Mouse (Mus musculus): ENCODE measurements around the gene Gm10197. TPM values are rescaled to one million over a fixed set of nuclear protein-coding genes. Genes with fewer than 3 reads are reported as not detected.

Gm10197 gene
- polyA plus RNA-seq, 1 experiment from 2014 or later: not detected

DNA sequence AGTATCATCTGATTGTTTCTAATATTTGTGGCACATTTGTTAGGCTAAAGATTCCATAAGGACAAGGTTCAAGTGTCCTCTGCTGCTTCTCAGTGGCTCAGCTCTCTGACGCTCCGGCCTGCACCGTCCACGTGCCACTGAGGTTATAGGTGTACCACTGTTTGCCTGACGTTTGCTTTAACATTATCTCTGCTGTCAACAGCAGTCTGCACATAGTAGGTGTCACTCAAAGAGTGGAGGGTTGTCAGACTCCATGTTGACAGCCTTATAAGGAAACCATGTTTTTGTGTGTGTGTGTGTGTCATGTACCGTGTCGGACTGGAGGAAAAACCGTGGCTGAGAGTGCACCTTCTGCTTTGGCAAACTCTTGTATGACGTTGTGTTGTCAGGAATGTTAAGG is 36.3 kb downstream of the Gm10197 start:
- no peak for DNase-seq (ENCODE audit: low spot score)
- Histone ChIP-seq H3K4me1 (replicated peaks) (peaks cover 9% of the 10 kb centered on the region), H3K36me3 (peaks cover 73% of the 10 kb centered on the region), H3K27ac (no peak overlapping the region), H3K4me3 (no peak overlapping the region), H3K9me3 (no peaks in the 10 kb centered on the region), H3K27me3 (ENCODE audit: insufficient read depth, poor library complexity, severe bottlenecking) (no peaks in the 10 kb centered on the region)
- 93% methylated on average over 9 of the region's 9 CpGs for WGBS

DNA sequence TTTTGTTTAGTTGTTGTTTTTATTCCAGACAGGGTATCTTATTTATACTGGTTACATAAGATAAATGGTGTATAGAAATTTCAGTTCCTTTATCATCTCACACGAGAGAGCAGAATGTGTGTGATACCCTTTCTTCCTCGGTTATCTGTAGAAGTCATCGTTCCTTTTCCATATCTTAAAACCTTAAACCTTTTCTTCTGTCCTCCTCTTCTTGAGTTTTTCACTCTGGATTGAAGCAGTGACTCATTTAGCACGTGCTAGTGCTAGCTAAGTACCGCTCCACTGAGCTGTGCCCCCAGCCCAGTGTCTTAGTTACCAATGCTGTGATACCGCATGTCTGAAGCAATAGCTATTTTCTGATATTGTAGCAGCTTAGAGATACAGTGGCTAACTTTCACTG is 37.8 kb downstream of the Gm10197 start:
- no peaks in the 10 kb centered on the region for H3K27me3 ChIP-seq (ENCODE audit: insufficient read depth, poor library complexity, severe bottlenecking)
- H3K36me3 ChIP-seq: peaks cover 72% of the 10 kb centered on the region
- no peaks in the 10 kb centered on the region for H3K9me3 ChIP-seq
- DNase-seq (ENCODE audit: low spot score): no peak
- no peak overlapping the region for H3K4me3 ChIP-seq
- peaks cover 14% of the 10 kb centered on the region for H3K4me1 ChIP-seq (replicated peaks)
- 96% methylated on average over 6 of the region's 6 CpGs for WGBS
- no peak overlapping the region for H3K27ac ChIP-seq

DNA sequence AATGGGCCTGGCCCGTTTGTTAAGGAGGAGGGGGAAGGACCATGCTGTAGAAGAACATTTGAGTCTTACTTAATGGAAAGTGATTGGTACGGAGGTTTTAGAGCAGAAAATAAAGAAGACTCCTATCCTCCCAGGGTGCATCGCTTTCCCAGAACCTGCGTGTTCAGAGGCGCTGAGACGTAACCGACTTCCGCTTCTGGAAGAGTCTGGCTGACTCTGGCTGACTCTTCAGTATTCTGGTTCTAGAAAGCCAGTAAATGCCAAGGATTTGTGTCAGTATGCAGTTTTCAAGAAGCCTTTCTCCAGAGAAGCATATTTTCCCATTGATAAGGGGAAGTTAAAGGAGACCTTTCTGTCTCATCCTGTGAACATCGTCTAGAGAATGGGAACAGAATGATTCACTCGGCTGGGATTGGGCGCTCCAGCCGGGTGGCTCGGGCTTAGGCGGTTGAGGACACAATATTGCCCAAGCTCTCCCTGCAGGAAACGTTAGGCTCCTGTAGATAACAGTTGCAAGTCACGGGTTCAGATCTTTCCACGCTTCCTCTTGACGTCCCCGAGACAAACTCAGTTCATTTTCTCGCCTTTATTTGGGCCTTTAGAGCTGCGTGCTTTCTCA is 39.6 kb downstream of the Gm10197 start:
- Histone ChIP-seq H3K4me1 (replicated peaks) (peaks cover 21% of the 10 kb centered on the region), H3K27me3 (ENCODE audit: insufficient read depth, poor library complexity, severe bottlenecking) (no peaks in the 10 kb centered on the region), H3K36me3 (peaks cover 56% of the 10 kb centered on the region), H3K27ac (no peak overlapping the region), H3K4me3 (no peak overlapping the region), H3K9me3 (no peaks in the 10 kb centered on the region)
- WGBS: 91% methylated on average over 21 of the region's 21 CpGs
- DNase-seq (ENCODE audit: low spot score): no peak

DNA sequence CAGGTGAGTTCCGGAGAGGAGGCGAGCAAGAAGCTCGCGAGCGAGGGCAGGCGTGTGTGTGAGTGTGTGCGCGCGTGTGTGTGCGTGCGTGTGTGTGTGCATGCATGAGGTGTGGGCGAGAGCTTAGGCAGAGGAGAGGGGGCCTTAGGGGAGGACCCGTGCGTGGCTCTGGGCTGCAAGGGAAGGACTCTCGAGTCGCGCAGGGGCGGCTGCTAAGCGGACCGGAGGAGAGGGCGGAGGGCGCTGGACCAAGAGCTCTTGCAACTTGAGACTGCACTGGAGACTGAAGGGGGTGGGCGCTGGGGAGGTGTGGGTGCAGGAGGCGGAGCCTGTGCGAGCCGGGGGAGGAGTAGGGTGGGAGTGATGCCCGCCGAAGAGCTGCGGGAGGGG is 41.6 kb downstream of the Gm10197 start:
- Histone ChIP-seq H3K36me3 (peaks cover 36% of the 10 kb centered on the region), H3K27ac (peak overlapping the region; percentile 82), H3K9me3 (no peaks in the 10 kb centered on the region), H3K4me1 (replicated peaks) (peaks cover 37% of the 10 kb centered on the region), H3K4me3 (peak overlapping the region; percentile 66), H3K27me3 (ENCODE audit: insufficient read depth, poor library complexity, severe bottlenecking) (no peaks in the 10 kb centered on the region)
- DNase-seq (ENCODE audit: low spot score): peak; percentile 78
- under 1% methylated on average over 29 of the region's 29 CpGs for WGBS

DNA sequence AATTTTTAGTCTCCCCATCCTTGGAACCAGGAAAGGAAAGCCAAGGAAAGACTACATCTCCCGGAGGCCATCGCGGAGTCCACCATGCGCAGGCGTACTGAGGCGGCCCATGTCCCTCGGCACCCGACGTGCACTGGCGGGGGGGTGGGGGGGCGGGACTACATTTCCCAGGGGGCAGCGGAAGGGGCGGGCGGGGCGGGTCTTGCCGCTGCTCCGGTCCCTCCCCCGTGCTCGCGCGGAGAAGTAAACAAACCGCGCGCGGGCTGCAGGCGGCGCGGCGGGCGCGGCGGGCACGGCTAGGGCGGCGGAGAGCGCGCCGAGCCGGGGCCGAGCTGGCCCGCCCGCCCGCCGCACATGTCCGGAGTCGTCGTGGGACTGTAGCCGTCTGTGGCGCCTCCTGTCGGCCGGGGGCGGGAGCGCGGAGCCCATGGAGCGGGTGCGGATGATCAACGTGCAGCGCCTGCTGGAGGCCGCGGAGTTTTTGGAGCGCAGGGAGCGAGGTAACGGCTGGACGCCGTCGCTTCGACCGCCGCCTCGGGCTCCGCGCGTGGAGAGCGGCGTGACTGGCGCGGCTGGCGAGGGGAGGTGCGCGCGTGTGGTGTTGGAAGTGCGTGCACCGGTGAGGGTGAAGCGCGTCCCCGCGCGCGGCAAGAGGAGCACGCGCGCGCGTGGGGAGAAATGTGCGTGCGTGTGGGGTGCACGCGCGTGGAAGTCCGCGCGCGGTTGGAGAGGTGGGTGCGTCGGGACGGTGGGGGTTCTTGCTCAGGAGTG is 42.2 kb downstream of the Gm10197 start:
- Histone ChIP-seq H3K27ac (peak overlapping the region; percentile 82), H3K27me3 (ENCODE audit: insufficient read depth, poor library complexity, severe bottlenecking) (no peaks in the 10 kb centered on the region), H3K36me3 (peaks cover 30% of the 10 kb centered on the region), H3K4me1 (replicated peaks) (peaks cover 43% of the 10 kb centered on the region), H3K4me3 (peak overlapping the region; percentile 66), H3K9me3 (no peaks in the 10 kb centered on the region)
- WGBS: under 1% methylated on average over 106 of the region's 106 CpGs
- DNase-seq (ENCODE audit: low spot score): peak; percentile 92

DNA sequence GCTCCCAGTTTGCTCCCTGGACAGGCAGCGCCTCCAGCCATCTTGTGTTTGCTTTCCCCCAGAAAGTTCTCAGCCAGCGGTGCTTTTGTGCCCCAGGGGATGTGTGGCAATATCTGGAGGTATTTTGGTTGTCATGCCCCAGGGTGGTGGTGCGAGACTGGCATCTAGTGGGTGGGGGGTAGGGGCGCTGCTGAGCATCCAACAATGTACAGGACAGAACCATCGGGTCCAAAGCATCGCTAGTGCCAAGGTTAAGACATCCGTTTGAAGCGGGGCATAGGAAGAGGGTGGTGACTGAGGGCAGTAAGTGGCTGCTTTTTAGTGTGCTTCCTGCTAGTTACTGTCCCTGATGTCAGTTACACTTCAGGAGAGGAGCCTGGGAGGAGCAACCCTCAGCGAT is 43.5 kb downstream of the Gm10197 start:
- no peaks in the 10 kb centered on the region for H3K9me3 ChIP-seq
- peaks cover 19% of the 10 kb centered on the region for H3K36me3 ChIP-seq
- DNase-seq (ENCODE audit: low spot score): no peak
- H3K4me3 ChIP-seq: no peak overlapping the region
- no peak overlapping the region for H3K27ac ChIP-seq
- 72% methylated on average over 9 of the region's 9 CpGs for WGBS
- H3K27me3 ChIP-seq (ENCODE audit: insufficient read depth, poor library complexity, severe bottlenecking): no peaks in the 10 kb centered on the region
- H3K4me1 ChIP-seq (replicated peaks): peaks cover 47% of the 10 kb centered on the region

DNA sequence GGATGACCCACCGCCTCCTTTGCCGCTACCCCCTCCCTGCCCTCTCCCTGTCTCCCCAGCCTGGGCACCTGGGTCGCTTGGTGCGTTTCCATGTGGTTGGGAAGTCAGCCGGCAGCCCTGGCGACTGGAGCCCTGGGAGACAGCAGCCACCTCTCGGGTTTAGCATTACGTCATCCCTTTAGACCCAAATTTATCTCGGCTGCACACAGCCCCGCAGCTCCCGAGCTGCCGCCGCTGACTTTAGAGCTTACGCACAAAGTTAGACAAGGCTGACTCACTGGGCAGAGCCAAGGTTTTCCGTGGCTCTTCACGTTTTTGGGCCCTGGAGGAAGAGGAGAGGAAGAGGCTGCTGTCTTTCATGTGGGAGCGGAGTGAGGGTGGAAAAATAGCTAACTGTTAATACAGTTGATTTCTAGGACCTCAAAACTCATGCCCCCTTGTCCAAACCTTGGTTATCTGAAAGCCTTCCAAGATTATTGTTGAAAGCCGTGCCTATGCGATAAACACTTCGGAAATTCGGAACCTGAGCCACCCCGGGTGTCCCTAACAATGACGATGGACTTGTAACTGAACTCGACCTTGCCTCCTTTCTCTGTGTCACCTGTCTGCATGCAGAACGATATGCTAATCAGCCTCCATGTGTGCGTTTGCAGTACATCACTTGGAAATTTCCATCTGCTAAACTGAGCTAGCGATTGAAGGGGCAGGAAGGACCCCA is 45.8 kb downstream of the Gm10197 start:
- 13% methylated on average over 27 of the region's 27 CpGs for WGBS
- Histone ChIP-seq H3K27me3 (ENCODE audit: insufficient read depth, poor library complexity, severe bottlenecking) (no peaks in the 10 kb centered on the region), H3K4me1 (replicated peaks) (peaks cover 56% of the 10 kb centered on the region), H3K27ac (peak overlapping the region; percentile 46), H3K9me3 (no peaks in the 10 kb centered on the region), H3K36me3 (0 out of 2 replicates have a peak, but pooled peaks cover 3% of the 10 kb centered on the region), H3K4me3 (peak overlapping the region; percentile 41)
- peak; percentile 58 for DNase-seq (ENCODE audit: low spot score)

DNA sequence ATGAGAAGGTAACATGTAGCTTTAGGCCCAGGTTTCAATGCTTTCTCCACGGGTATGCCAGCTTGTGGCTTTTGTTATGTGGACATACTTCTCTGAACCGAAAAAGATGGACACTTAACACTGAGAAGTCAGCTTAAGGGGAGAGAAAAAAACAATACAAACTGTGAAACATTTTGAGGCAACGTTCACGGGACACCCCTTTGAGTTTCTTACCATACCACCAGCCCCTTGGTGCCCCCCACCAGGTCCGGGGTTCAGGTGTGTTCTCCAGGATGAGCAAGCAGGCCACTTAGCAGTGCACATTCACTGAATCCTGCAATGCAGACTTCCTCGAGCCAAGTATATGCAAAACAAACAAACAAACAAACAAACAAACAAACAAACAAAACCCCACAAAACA is 46.7 kb downstream of the Gm10197 start:
- no peak for DNase-seq (ENCODE audit: low spot score)
- H3K36me3 ChIP-seq: 0 out of 2 replicates have a peak, but pooled peaks cover 3% of the 10 kb centered on the region
- H3K4me3 ChIP-seq: no peak overlapping the region
- 61% methylated on average over 6 of the region's 6 CpGs for WGBS
- no peaks in the 10 kb centered on the region for H3K27me3 ChIP-seq (ENCODE audit: insufficient read depth, poor library complexity, severe bottlenecking)
- peak overlapping the region; percentile 46; the same call in 1 of the 2 replicates for H3K27ac ChIP-seq
- H3K9me3 ChIP-seq: no peaks in the 10 kb centered on the region
- peaks cover 50% of the 10 kb centered on the region for H3K4me1 ChIP-seq (replicated peaks)

DNA sequence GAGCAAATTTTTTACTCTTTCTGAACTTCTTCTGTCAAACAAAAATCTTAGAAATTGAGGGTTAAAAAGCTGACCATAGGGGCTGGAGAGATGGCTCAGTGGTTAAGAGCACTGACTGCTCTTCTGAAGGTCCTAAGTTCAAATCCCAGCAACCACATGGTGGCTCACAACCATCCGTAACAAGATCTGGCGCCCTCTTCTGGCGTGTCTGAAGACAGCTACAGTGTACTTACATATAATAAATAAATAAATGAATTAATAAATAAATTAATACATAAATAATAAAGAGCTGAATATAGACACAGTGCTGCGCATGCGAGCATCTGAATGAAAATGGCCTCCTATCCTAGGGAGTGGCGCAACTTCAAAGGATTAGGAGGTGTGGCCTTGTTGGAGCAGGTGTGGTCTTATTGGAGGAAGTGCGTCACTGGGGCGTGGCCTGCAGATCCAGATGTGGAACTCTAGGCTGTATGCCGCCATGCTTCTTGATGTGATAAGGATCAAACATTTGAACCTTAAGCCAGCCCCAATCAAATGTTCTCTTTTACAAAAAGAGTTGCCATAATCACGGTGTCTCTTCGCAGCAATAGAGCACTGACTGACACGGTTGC is 49.0 kb downstream of the Gm10197 start:
- no peak for DNase-seq (ENCODE audit: low spot score)
- Histone ChIP-seq H3K4me1 (replicated peaks) (peaks cover 41% of the 10 kb centered on the region), H3K27ac (no peak overlapping the region), H3K27me3 (ENCODE audit: insufficient read depth, poor library complexity, severe bottlenecking) (no peaks in the 10 kb centered on the region), H3K36me3 (0 out of 2 replicates have a peak, but pooled peaks cover 3% of the 10 kb centered on the region), H3K9me3 (no peaks in the 10 kb centered on the region), H3K4me3 (no peak overlapping the region)
- 93% methylated on average over 12 of the region's 12 CpGs for whole genome bisulfite sequencing

Other genes with a start within 250 kb of the Gm10197 start
- gene Add3, start 231.3 kb downstream of the Gm10197 start, polyA plus RNA-seq (2016; fragmentation: Nextera tagmentation; extraction: Ambion mirVana): 45.9 and 56.5 TPM in 2 replicates
- 33.3 and 47.9 TPM in 2 replicates for gene Mxi1, start 61.2 kb downstream of the Gm10197 start, polyA plus RNA-seq (2016; fragmentation: Nextera tagmentation; extraction: Ambion mirVana)
- 36.4 and 43.6 TPM in 2 replicates for gene Smndc1, start 18.8 kb upstream of the Gm10197 start, polyA plus RNA-seq (2016; fragmentation: Nextera tagmentation; extraction: Ambion mirVana)
- 3.8 and 4.7 TPM in 2 replicates for gene Dusp5, start 157.3 kb upstream of the Gm10197 start, polyA plus RNA-seq (2016; fragmentation: Nextera tagmentation; extraction: Ambion mirVana)
- 516 and 585 TPM in 2 replicates for gene Nutf2-ps1, start 217.3 kb upstream of the Gm10197 start, polyA plus RNA-seq (2016; fragmentation: Nextera tagmentation; extraction: Ambion mirVana)
- 42.4 and 69.1 TPM in 2 replicates for gene Smc3, start 228.6 kb upstream of the Gm10197 start, polyA plus RNA-seq (2016; fragmentation: Nextera tagmentation; extraction: Ambion mirVana)

Data from hindbrain, embryonic 10.5 days (tissue).